Mouse (Mus musculus): ENCODE data around the gene Nfkbil1. TPM values are rescaled to one million over a fixed set of nuclear protein-coding genes. Genes with fewer than 3 reads are reported as not detected.

Nfkbil1 gene
- total RNA-seq, 2 experiments from 2014 or later: 5.6 to 6.8 TPM

- DNase-seq: peak; percentile 61
Observed at GRCm38 (mm10) chr17:35201787-35202186, 33.8 kb downstream of the Nfkbil1 start, which contains the start of gene Tnf. TSS of gene Tnf (minus strand) at chr17:35202007.

- no peak for DNase-seq
Observed at GRCm38 (mm10) chr17:35201128-35201527, 34.5 kb downstream of the Nfkbil1 start.

GRCm38 (mm10) chr17:35200398-35200797 lies 35.2 kb downstream of the Nfkbil1 start:
- DNase-seq: peak; percentile 38

- no peak for DNase-seq
Observed at GRCm38 (mm10) chr17:35198946-35199345, 36.6 kb downstream of the Nfkbil1 start.

- DNase-seq: no peak
Observed at GRCm38 (mm10) chr17:35198029-35198428, 37.6 kb downstream of the Nfkbil1 start.

GRCm38 (mm10) chr17:35197126-35197525 lies 38.5 kb downstream of the Nfkbil1 start:
- no peak for DNase-seq

GRCm38 (mm10) chr17:35196321-35196641 lies 39.3 kb downstream of the Nfkbil1 start:
- no peak for DNase-seq

GRCm38 (mm10) chr17:35195631-35196320 lies 39.8 kb downstream of the Nfkbil1 start:
- DNase-seq: peak; percentile 73

- DNase-seq: no peak
Observed at GRCm38 (mm10) chr17:35194844-35195630, 40.6 kb downstream of the Nfkbil1 start.

- DNase-seq: no peak
Observed at GRCm38 (mm10) chr17:35193881-35194843, 41.4 kb downstream of the Nfkbil1 start, which contains the start of gene Ltb. TSS of gene Ltb (plus strand) at chr17:35194439.

- no peak for DNase-seq
Observed at GRCm38 (mm10) chr17:35192924-35193323, 42.7 kb downstream of the Nfkbil1 start.

- no peak for DNase-seq
Observed at GRCm38 (mm10) chr17:35191723-35192122, 43.9 kb downstream of the Nfkbil1 start.

GRCm38 (mm10) chr17:35190096-35190495 lies 45.5 kb downstream of the Nfkbil1 start:
- no peak for DNase-seq

- DNase-seq: no peak
Observed at GRCm38 (mm10) chr17:35189186-35189585, 46.4 kb downstream of the Nfkbil1 start.

- no peak for DNase-seq
Observed at GRCm38 (mm10) chr17:35187959-35188610, 47.5 kb downstream of the Nfkbil1 start, which contains the start of gene Lst1. TSS of gene Lst1 (minus strand) at chr17:35188439.

- no peak for DNase-seq
Observed at GRCm38 (mm10) chr17:35187345-35187744, 48.2 kb downstream of the Nfkbil1 start.

GRCm38 (mm10) chr17:35186681-35187080 lies 48.9 kb downstream of the Nfkbil1 start:
- no peak for DNase-seq

- DNase-seq: no peak
Observed at GRCm38 (mm10) chr17:35185639-35186611, 49.7 kb downstream of the Nfkbil1 start.

GRCm38 (mm10) chr17:35180093-35180492 lies 55.5 kb downstream of the Nfkbil1 start:
- DNase-seq: no peak

GRCm38 (mm10) chr17:35178528-35178927 lies 57.1 kb downstream of the Nfkbil1 start:
- peak; percentile 67 for DNase-seq

All from gastrocnemius, postnatal 25 days (tissue).